Mouse (Mus musculus): Measurements from ENCODE around the gene Gprc5c. TPM values are rescaled to one million over a fixed set of nuclear protein-coding genes. Genes with fewer than 3 reads are reported as not detected.

The Gprc5c gene
- polyA plus RNA-seq, 1 experiment: 48.8 TPM

GRCm38 (mm10) chr11:114867361-114868235 lies 16.6 kb downstream of the Gprc5c start:
- no peak for TF ChIP-seq EP300 (IDR thresholded peaks at IDR 0.05; ENCODE audit: insufficient read depth, low read depth, low read length)
- TF ChIP-seq CTCF (IDR thresholded peaks at IDR 0.05; ENCODE audit: low read depth, low read length): no peak
- TF ChIP-seq POLR2A (IDR thresholded peaks at IDR 0.05; ENCODE audit: insufficient read depth, low read length): no peak
- Histone ChIP-seq H3K36me3 (ENCODE audit: control insufficient read depth, insufficient read depth, low read length, poor library complexity, severe bottlenecking) (no peaks in the 10 kb centered on the region), H3K27me3 (ENCODE audit: control insufficient read depth, insufficient read depth, low read length, poor library complexity, severe bottlenecking) (no peaks in the 10 kb centered on the region), H3K27ac (ENCODE audit: insufficient read depth, low read length) (no peak overlapping the region), H3K4me1 (ENCODE audit: control insufficient read depth, insufficient read depth, low read length) (no peaks in the 10 kb centered on the region), H3K9me3 (replicated peaks; ENCODE audit: control insufficient read depth, insufficient read depth, low read length, poor library complexity, severe bottlenecking) (no peaks in the 10 kb centered on the region), H3K4me3 (ENCODE audit: low read depth, low read length) (no peak overlapping the region), H3K9ac (ENCODE audit: low read depth, poor library complexity, severe bottlenecking) (no peak overlapping the region)

DNA sequence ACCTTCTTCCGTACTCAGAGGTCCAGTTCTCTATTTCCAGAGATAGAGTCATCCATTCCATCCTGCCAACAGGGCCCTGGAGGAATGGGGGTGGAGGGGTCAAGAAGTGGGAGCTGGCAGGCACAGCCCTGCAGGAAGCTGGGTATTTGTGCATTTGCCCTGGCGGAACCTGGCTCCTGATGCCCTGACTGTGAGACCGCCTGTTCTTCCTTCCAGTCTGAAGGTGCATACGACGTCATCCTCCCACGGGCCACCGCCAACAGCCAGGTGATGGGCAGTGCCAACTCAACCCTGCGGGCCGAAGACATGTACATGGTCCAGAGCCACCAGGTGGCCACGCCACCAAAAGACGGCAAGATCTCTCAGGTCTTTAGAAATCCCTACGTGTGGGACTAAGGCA lies 17.3 kb downstream of the Gprc5c start:
- H3K27me3 ChIP-seq (ENCODE audit: control insufficient read depth, insufficient read depth, low read length, poor library complexity, severe bottlenecking): no peaks in the 10 kb centered on the region
- H3K27ac ChIP-seq (ENCODE audit: insufficient read depth, low read length): no peak overlapping the region
- H3K36me3 ChIP-seq (ENCODE audit: control insufficient read depth, insufficient read depth, low read length, poor library complexity, severe bottlenecking): no peaks in the 10 kb centered on the region
- TF ChIP-seq EP300 (IDR thresholded peaks at IDR 0.05; ENCODE audit: insufficient read depth, low read depth, low read length) (no peak), CTCF (IDR thresholded peaks at IDR 0.05; ENCODE audit: low read depth, low read length) (no peak), POLR2A (IDR thresholded peaks at IDR 0.05; ENCODE audit: insufficient read depth, low read length) (no peak)
- H3K9me3 ChIP-seq (replicated peaks; ENCODE audit: control insufficient read depth, insufficient read depth, low read length, poor library complexity, severe bottlenecking): no peaks in the 10 kb centered on the region
- H3K4me1 ChIP-seq (ENCODE audit: control insufficient read depth, insufficient read depth, low read length): peaks cover 4% of the 10 kb centered on the region
- H3K9ac ChIP-seq (ENCODE audit: low read depth, poor library complexity, severe bottlenecking): no peak overlapping the region
- no peak overlapping the region for H3K4me3 ChIP-seq (ENCODE audit: low read depth, low read length)

GRCm38 (mm10) chr11:114869787-114870186 lies 18.8 kb downstream of the Gprc5c start:
- Histone ChIP-seq H3K9ac (ENCODE audit: low read depth, poor library complexity, severe bottlenecking) (no peak overlapping the region), H3K36me3 (ENCODE audit: control insufficient read depth, insufficient read depth, low read length, poor library complexity, severe bottlenecking) (no peaks in the 10 kb centered on the region), H3K27ac (ENCODE audit: insufficient read depth, low read length) (no peak overlapping the region), H3K27me3 (ENCODE audit: control insufficient read depth, insufficient read depth, low read length, poor library complexity, severe bottlenecking) (no peaks in the 10 kb centered on the region), H3K4me3 (ENCODE audit: low read depth, low read length) (no peak overlapping the region), H3K9me3 (replicated peaks; ENCODE audit: control insufficient read depth, insufficient read depth, low read length, poor library complexity, severe bottlenecking) (no peaks in the 10 kb centered on the region), H3K4me1 (ENCODE audit: control insufficient read depth, insufficient read depth, low read length) (peaks cover 13% of the 10 kb centered on the region)
- TF ChIP-seq CTCF (IDR thresholded peaks at IDR 0.05; ENCODE audit: low read depth, low read length) (no peak), POLR2A (IDR thresholded peaks at IDR 0.05; ENCODE audit: insufficient read depth, low read length) (no peak), EP300 (IDR thresholded peaks at IDR 0.05; ENCODE audit: insufficient read depth, low read depth, low read length) (no peak)

DNA sequence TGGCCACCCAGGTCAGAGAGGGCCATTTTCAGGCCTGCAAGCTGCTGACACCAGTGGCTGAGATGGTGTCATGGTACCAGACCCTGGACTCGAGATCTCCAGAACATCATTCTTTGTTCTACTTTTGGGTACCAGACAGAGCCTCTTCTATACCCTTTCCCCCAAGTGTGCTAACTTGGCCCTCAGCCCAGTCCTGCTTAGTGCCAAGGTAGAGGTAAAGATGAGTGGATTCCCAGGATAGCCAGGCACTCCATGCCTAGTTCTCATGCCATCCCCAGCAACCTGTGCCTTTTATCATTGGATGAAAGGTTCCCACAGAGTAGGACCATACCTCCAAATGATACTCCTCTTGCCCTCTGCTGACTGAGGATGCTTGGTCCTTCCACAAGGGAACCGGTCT lies 20.6 kb downstream of the Gprc5c start:
- no peak overlapping the region for H3K27ac ChIP-seq (ENCODE audit: insufficient read depth, low read length)
- TF ChIP-seq CTCF (IDR thresholded peaks at IDR 0.05; ENCODE audit: low read depth, low read length) (no peak), EP300 (IDR thresholded peaks at IDR 0.05; ENCODE audit: insufficient read depth, low read depth, low read length) (no peak), POLR2A (IDR thresholded peaks at IDR 0.05; ENCODE audit: insufficient read depth, low read length) (no peak)
- no peaks in the 10 kb centered on the region for H3K9me3 ChIP-seq (replicated peaks; ENCODE audit: control insufficient read depth, insufficient read depth, low read length, poor library complexity, severe bottlenecking)
- peaks cover 17% of the 10 kb centered on the region for H3K4me1 ChIP-seq (ENCODE audit: control insufficient read depth, insufficient read depth, low read length)
- H3K9ac ChIP-seq (ENCODE audit: low read depth, poor library complexity, severe bottlenecking): no peak overlapping the region
- H3K27me3 ChIP-seq (ENCODE audit: control insufficient read depth, insufficient read depth, low read length, poor library complexity, severe bottlenecking): no peaks in the 10 kb centered on the region
- H3K4me3 ChIP-seq (ENCODE audit: low read depth, low read length): no peak overlapping the region
- no peaks in the 10 kb centered on the region for H3K36me3 ChIP-seq (ENCODE audit: control insufficient read depth, insufficient read depth, low read length, poor library complexity, severe bottlenecking)

DNA sequence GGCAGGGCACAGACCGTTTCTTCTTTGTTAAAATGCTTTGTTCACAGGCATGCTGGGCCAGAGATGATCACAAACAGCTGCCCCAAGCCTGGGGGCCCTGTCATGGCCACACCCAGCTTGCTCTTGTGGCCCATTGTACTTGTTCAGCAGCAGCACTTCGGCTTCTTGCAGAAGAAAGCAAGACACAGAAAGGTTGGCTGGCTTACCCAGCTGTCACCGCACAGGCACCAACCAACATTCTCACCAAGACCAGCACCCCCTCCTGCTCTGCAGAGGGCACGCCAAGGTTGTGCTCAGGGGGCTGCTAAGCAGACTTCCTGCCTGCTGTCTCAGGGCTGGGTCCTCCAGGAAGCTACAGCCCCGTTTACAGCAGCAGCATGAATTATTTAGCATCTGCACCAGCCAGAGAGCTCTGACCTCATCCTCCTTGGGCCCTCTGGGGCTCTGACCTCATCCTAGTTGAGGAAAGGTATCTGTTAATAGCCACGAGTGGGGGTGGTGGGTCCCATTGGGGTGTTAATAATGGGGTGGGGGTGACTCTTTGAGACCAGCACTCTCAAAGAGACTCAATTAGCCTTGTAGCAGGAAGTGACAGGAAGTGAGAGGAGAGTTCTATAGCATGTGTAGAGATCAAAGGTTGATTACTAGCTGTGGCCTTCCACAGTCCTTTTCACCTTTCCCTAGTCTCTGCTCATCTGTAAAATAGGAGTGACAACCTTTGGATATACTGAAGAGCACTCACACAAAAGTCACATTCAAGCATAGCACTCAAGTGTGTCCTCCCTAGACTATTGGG lies 22.3 kb downstream of the Gprc5c start:
- peaks cover 25% of the 10 kb centered on the region for H3K4me1 ChIP-seq (ENCODE audit: control insufficient read depth, insufficient read depth, low read length)
- no peaks in the 10 kb centered on the region for H3K9me3 ChIP-seq (replicated peaks; ENCODE audit: control insufficient read depth, insufficient read depth, low read length, poor library complexity, severe bottlenecking)
- H3K27ac ChIP-seq (ENCODE audit: insufficient read depth, low read length): peak overlapping the region; percentile 89
- H3K36me3 ChIP-seq (ENCODE audit: control insufficient read depth, insufficient read depth, low read length, poor library complexity, severe bottlenecking): no peaks in the 10 kb centered on the region
- H3K27me3 ChIP-seq (ENCODE audit: control insufficient read depth, insufficient read depth, low read length, poor library complexity, severe bottlenecking): no peaks in the 10 kb centered on the region
- no peak overlapping the region for H3K9ac ChIP-seq (ENCODE audit: low read depth, poor library complexity, severe bottlenecking)
- no peak for TF ChIP-seq CTCF (IDR thresholded peaks at IDR 0.05; ENCODE audit: low read depth, low read length)
- peak; percentile 90 for TF ChIP-seq EP300 (IDR thresholded peaks at IDR 0.05; ENCODE audit: insufficient read depth, low read depth, low read length)
- no peak overlapping the region for H3K4me3 ChIP-seq (ENCODE audit: low read depth, low read length)
